Mouse (Mus musculus): ENCODE data around the gene Zkscan16. TPM values are rescaled to one million over a fixed set of nuclear protein-coding genes. Genes with fewer than 3 reads are reported as not detected.

Zkscan16 gene
- total RNA-seq, 2 experiments from 2014 or later: 49.5 to 49.8 TPM

DNA sequence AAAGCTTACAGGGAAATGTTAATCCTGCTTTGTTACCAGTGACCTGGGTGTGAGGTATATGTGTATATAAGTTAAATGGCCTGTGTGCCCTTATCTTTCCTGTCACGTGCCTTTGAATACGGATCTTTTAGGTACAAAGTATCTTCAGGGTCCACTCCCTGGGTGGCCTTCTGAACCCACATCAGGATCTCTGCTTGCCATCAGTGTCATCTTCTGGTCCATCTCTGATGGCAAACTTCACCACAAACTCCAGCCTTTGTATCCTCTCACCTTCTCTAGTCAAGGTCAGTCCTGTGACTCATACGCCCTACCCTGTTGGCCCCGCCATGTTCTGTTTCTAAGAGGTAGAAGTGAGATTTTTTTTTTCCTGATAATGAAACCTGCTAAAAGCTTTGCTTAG, 51.3 kb downstream of the Zkscan16 start, which contains the start of gene Dnajc25:
Gene Dnajc25 (plus strand): TSS at position 301 of the 400 bp plus-strand sequence.
- intact Hi-C loops (cut with DNase I): loop anchor here (5.0 kb wide), 1 partner anchor 727 kb away; no protein-coding TSS in a partner anchor
- DNase-seq (ENCODE audit: low spot score in 2 of 2): no peak

DNA sequence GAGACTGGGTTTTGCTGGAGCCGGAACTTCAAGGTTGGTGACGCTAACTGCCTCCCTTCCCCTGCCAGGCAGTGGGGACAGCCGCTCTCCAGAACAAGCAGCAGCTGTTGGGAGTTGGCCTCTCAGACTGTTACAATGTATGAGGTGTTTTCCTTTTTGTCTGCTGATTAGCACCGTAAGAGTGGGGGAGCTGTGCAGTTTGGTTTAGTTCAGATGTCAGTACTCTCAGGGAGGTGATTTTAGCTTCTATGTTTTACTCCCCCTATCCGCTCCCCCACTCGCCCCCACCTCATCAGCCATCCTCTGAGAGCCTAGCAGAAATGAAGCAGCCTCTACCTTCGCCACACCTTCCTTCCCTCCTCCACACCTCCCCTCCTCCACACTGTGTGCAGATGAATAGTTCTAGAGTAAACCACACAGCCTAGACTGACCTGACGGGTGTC, 51.8 kb downstream of the Zkscan16 start:
- intact Hi-C loops (cut with DNase I): loop anchor here (5.0 kb wide), 1 partner anchor 728 kb away; no protein-coding TSS in a partner anchor
- no peak for DNase-seq (ENCODE audit: low spot score in 2 of 2)

DNA sequence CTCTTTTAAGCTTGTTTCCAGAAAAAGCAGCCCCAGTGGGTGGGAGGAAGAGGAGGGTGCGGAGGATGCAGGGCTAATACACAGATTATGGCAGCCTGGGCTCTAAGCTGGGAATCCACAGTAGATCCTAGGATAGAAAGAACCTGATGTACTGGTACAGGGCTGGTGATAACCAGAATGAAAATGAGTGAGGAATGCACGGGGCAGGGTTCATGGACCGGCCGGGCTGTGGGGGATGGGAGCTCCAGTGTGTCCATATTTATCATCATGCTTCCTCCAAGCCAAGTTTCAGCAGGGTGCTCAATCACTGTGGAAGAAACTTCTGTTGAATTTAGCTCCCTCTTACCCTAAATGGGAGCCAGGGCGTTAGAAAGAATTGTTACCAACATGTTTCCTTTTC, 53.7 kb downstream of the Zkscan16 start:
- no peak for DNase-seq (ENCODE audit: low spot score in 2 of 2)
- intact Hi-C loops (cut with DNase I): loop anchor here (5.0 kb wide), 1 partner anchor 730 kb away; no protein-coding TSS in a partner anchor

DNA sequence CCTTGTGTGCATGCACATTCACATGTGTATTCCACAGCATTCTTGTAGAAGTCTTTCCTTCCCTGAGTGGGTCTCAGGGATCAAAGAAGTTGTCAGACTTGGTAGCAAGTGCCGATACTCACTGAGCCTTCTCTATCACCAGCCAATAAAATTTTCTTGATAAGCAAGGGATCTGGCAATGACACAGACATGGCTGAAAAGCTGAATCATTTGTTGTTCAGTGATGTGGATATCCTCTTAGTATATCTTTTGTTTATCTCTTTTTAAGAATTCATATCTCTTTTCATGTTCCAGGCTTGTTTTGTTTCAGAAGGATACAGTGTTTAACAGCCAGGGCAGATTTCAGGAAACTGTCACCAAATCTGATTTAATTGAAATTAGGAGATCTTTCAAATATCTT, 55.3 kb downstream of the Zkscan16 start:
- intact Hi-C loops (cut with DNase I): loop anchor here (5.0 kb wide), 1 partner anchor 731 kb away; no protein-coding TSS in a partner anchor
- no peak for DNase-seq (ENCODE audit: low spot score in 2 of 2)

DNA sequence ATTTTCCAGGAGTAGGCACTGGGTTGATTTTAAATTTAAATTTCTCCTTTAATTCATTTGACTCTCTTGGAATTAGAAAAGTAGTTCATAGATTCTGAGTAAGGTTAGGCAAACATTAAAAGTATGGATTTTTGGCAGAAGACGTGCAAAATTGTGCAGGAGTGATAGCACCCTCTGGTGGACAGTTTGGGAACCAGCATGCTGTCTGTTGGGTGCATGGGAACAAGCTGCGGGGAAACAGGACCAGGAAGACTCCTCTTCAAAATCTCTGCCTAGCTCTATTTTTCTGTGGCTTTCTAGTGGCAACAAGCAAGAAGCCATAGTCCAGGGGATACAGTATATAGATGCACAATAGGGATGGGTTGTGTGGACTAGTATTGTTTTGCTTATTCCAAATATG, 56.3 kb downstream of the Zkscan16 start:
- intact Hi-C loops (cut with DNase I): loop anchor here (5.0 kb wide), 1 partner anchor 732 kb away; no protein-coding TSS in a partner anchor
- peak; percentile 63 to 74 for DNase-seq (ENCODE audit: low spot score in 2 of 2)

DNA sequence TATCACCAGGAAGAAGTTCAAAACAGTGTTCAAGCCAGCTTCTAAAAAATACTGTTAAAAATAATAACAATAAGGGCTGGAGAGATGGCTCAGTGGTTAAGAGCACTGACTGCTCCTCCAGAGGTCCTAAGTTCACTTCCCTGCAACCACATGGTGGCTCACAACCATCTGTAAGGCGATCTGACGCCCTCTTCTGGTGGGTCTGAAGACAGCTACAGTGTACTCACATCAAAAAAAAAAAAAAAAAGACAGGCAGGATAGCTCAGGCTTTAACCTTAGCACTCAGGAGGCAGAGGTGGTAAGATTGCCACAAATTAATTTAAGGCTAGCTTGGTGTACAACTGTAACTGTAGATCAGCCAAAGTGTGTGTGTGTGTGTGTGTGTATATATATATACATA, 57.2 kb downstream of the Zkscan16 start:
- intact Hi-C loops (cut with DNase I): no loop called here
- DNase-seq (ENCODE audit: low spot score in 2 of 2): no peak

DNA sequence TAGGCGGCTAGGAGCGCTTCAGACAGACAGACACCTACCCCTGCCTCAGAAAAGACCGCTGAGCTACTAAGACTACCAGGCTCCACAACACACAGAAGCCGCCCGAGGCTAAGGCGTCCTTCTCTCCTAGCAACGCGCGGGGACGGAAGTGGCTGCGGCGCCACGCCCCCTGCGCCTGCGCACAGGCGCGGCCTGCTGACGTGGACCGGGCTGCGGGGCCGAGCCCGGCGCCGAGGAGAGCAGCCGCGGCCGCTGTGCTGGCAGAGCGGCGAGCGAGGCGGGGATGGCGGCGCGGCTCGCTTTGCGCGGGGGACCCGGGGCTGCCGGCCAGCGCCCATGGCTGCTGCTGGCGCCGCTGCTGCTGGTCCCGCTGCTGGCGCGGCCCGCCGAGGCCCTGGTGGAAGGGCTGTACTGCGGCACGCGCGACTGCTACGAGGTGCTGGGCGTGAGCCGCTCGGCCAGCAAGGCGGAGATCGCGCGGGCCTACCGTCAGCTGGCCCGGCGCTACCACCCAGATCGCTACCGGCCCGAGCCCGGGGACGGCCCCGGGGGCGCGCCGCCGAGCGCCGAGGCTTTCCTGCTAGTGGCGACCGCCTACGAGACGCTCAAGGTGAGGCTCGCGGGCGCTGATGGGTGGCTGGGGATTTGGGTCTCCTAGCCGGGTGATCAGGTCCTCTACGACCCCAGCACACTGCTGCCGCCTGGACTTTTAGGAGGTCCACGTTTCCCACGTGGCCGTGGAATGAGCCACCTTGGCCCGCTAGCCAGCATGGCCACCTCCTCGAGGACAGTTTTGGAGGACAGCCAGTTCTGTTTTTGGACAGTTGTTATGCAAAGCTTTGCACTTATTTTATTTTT, 59.7 kb downstream of the Zkscan16 start, which contains the start of gene Gm20503:
Gene Gm20503 (plus strand): TSS at position 263 of the 858 bp plus-strand sequence.
- intact Hi-C loops (cut with DNase I): no loop called here
- peak; percentile 90 to 94 for DNase-seq (ENCODE audit: low spot score in 2 of 2)

DNA sequence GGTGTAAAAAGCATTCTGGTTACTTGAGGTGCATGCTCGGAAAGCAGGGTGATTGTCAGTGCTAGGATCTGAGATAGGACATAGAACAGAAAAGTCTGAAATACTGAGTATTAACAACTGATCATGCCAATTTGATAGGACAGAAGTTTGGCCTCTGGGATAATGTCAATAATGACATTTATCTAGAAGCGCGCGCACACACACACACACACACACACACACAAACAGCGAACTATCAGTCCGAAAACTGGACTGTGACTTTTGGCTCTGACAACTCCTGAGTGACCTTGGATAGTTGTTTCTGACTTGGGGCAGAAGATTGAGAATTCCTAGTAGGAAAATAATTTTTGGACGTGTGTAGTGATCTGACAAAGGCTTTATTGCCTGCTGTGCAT, 60.4 kb downstream of the Zkscan16 start:
- intact Hi-C loops (cut with DNase I): no loop called here
- DNase-seq (ENCODE audit: low spot score in 2 of 2): no peak

DNA sequence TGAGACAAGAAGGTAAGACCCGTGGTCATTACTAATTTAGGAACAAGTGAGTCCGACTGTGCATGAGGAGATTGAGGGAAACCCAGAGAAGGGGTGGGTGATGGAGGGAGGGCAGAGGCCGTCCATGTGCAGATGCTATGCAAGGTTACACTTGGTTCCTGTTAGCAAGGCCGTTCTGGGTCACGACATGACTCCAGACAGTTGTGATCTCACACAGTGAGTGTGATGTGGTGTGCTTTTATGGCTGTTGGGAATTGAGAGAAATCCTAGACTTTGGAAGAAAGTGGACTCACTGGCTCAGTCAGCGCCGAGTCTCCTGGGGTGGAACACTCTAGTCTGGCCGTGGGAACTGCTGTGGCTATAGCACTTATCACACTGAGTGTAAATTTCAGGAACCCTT, 62.8 kb downstream of the Zkscan16 start:
- intact Hi-C loops (cut with DNase I): no loop called here

DNA sequence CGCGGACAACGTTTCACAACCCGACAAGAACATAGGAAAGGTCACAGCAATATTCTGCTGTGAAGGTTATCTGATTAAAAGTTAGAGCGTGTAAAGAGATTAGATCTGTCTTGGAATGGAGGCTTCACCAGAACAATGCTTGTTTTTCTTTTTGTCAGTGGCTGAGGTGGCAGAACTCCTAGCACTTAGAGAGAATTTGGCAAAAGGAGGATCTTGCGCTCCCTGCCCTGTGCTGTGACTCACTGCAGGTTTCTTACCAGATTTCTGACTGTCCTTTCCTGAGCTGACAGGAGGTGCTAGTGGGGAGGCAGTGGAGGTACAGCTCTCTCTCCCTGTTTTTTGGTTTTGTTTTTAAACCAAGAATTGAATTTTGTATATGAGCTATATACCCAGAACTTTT, 63.6 kb downstream of the Zkscan16 start:
- intact Hi-C loops (cut with DNase I): no loop called here
- DNase-seq (ENCODE audit: low spot score in 2 of 2): no peak

More for the DNA sequence above, 62.8 kb downstream of the Zkscan16 start:
- DNase-seq (ENCODE audit: low spot score in 2 of 2): no peak

Other genes starting within 250 kb of the Zkscan16 start
- under 1 TPM; 0.12 to 0.25 TPM for gene Olfr267, start 155.9 kb upstream of the Zkscan16 start, total RNA-seq (2021)
- gene Ecpas, start 30.9 kb upstream of the Zkscan16 start, total RNA-seq (2021): 100 to 1,000 TPM; 107 to 141 TPM
- gene Ptgr1, start 43.5 kb downstream of the Zkscan16 start, total RNA-seq (2021): 1 to 10 TPM; 1.5 TPM
- 1 to 10 TPM; 5.7 to 6.1 TPM for gene Dnajc25, start 51.4 kb downstream of the Zkscan16 start, total RNA-seq (2021)
- 1 to 10 TPM; 2.1 to 3.3 TPM for gene Gm20503, start 59.6 kb downstream of the Zkscan16 start, total RNA-seq (2021)
- 10 to 100 TPM; 66.3 to 72.7 TPM for gene Gng10, start 91.5 kb downstream of the Zkscan16 start, total RNA-seq (2021)
- not detected for gene AI481877, start 195.4 kb downstream of the Zkscan16 start, total RNA-seq (2021)
- 10 to 100 TPM; 88.1 to 88.4 TPM for gene Ugcg, start 245.6 kb downstream of the Zkscan16 start, total RNA-seq (2021)